Mouse (Mus musculus) urinary bladder, postnatal 4 days (tissue): Measurements from ENCODE around the gene Cpeb4.
"Not testable (repeated sequence)": the region's sequence is repeated elsewhere in the genome, so short reads cannot be mapped to it uniquely, and the experiment has no call there.

Experiments
- DNase-seq, 2 experiments: peaks; one replicate each; pipeline ENCODE4 v3.0.0; 2021 to 2022; ENCODE audit warnings: low spot score in 2 of 2

Gene Cpeb4

GRCm38 (mm10) chr11:31871911-31872310, at the start of gene Cpeb4:
Cpeb4 (plus strand) TSS chr11:31872211.
- DNase-seq: no peak

- DNase-seq: no peak
These were observed 49.5 kb upstream of the Cpeb4 start for GRCm38 (mm10) chr11:31822556-31822955.

GRCm38 (mm10) chr11:31823513-31823912, 48.5 kb upstream of the Cpeb4 start:
- DNase-seq: no peak

- DNase-seq: peak in 1 of 2 experiments; percentile 54
These were observed 47.4 kb upstream of the Cpeb4 start for GRCm38 (mm10) chr11:31824504-31825166.

GRCm38 (mm10) chr11:31828011-31828770, 43.8 kb upstream of the Cpeb4 start:
- no peak for DNase-seq

GRCm38 (mm10) chr11:31828771-31829072, 43.3 kb upstream of the Cpeb4 start:
- no peak for DNase-seq

- DNase-seq: no peak
These were observed 41.5 kb upstream of the Cpeb4 start for GRCm38 (mm10) chr11:31830213-31831151.

- no peak for DNase-seq
These were observed 40.6 kb upstream of the Cpeb4 start for GRCm38 (mm10) chr11:31831451-31831850.

- DNase-seq: no peak
These were observed 40.0 kb upstream of the Cpeb4 start for GRCm38 (mm10) chr11:31831983-31832382.

GRCm38 (mm10) chr11:31832439-31832980, 39.5 kb upstream of the Cpeb4 start:
- DNase-seq: no peak

- DNase-seq: no peak
These were observed 38.5 kb upstream of the Cpeb4 start for GRCm38 (mm10) chr11:31833506-31833905.

GRCm38 (mm10) chr11:31835352-31835751, 36.7 kb upstream of the Cpeb4 start:
- DNase-seq: no peak

- DNase-seq: no peak
These were observed 34.8 kb upstream of the Cpeb4 start for GRCm38 (mm10) chr11:31837243-31837642.

GRCm38 (mm10) chr11:31837753-31838152, 34.3 kb upstream of the Cpeb4 start:
- no peak for DNase-seq

- DNase-seq: peak; percentile 37 to 62
These were observed 33.4 kb upstream of the Cpeb4 start for GRCm38 (mm10) chr11:31838442-31839083.

- DNase-seq: no peak
These were observed 32.9 kb upstream of the Cpeb4 start for GRCm38 (mm10) chr11:31839084-31839460.

GRCm38 (mm10) chr11:31842171-31842959, 29.6 kb upstream of the Cpeb4 start:
- no peak for DNase-seq

- DNase-seq: no peak
These were observed 28.7 kb upstream of the Cpeb4 start for GRCm38 (mm10) chr11:31843177-31843833.

- DNase-seq: no peak
These were observed 28.2 kb upstream of the Cpeb4 start for GRCm38 (mm10) chr11:31843834-31844188.

- DNase-seq: not testable (repeated sequence)
These were observed 26.9 kb upstream of the Cpeb4 start for GRCm38 (mm10) chr11:31845111-31845510.
